Mouse (Mus musculus) liver, embryonic 11.5 days (tissue): ENCODE measurements around the gene Sptbn4. TPM values are rescaled to one million over a fixed set of nuclear protein-coding genes. Genes with fewer than 3 reads are reported as not detected.

Experiments
- polyA plus RNA-seq: library from polyadenylated mRNA; unstranded; fragments of >200 nt; fragmentation: Nextera tagmentation; extraction: Ambion mirVana; gene quantifications from 2 replicates; pipeline ENCODE4 v1.2.1, GENCODE M21; 2014

Sptbn4 gene
- polyA plus RNA-seq, 1 experiment from 2014 or later: 0.19 TPM

Other genes with a start within 250 kb of the Sptbn4 start
- gene Itpkc, start 219.0 kb downstream of the Sptbn4 start, polyA plus RNA-seq: 3.5 and 4.8 TPM in 2 replicates
- gene Coq8b, start 214.7 kb downstream of the Sptbn4 start, polyA plus RNA-seq: 16.6 and 18.7 TPM in 2 replicates
- 3.6 TPM in 2 replicates for gene Numbl, start 189.3 kb downstream of the Sptbn4 start, polyA plus RNA-seq
- 7.1 and 10.2 TPM in 2 replicates for gene Ltbp4, start 110.0 kb downstream of the Sptbn4 start, polyA plus RNA-seq
- gene Shkbp1, start 91.7 kb downstream of the Sptbn4 start, polyA plus RNA-seq: 46.8 and 49.6 TPM in 2 replicates
- gene Gm20479, start 90.3 kb downstream of the Sptbn4 start, polyA plus RNA-seq: 0.43 and 1.2 TPM in 2 replicates
- 581 and 583 TPM in 2 replicates for gene Blvrb, start 292 bp upstream of the Sptbn4 start, polyA plus RNA-seq
- gene Sertad3, start 26.1 kb upstream of the Sptbn4 start, polyA plus RNA-seq: 20.6 and 21.5 TPM in 2 replicates
- gene Sertad1, start 39.2 kb upstream of the Sptbn4 start, polyA plus RNA-seq: 23.0 and 24.3 TPM in 2 replicates
- gene Prx, start 51.6 kb upstream of the Sptbn4 start, polyA plus RNA-seq: 0.80 and 0.84 TPM in 2 replicates
- 0.33 and 0.40 TPM in 2 replicates for gene Hipk4, start 75.6 kb upstream of the Sptbn4 start, polyA plus RNA-seq
- gene Pld3, start 105.5 kb upstream of the Sptbn4 start, polyA plus RNA-seq: 39.3 and 44.4 TPM in 2 replicates
- 33.9 and 35.1 TPM in 2 replicates for gene 2310022A10Rik, start 105.5 kb upstream of the Sptbn4 start, polyA plus RNA-seq
- 68.4 and 70.1 TPM in 2 replicates for gene Akt2, start 143.9 kb upstream of the Sptbn4 start, polyA plus RNA-seq
- not detected in 2 replicates for gene Ttc9b, start 206.2 kb upstream of the Sptbn4 start, polyA plus RNA-seq
- 4.8 and 5.6 TPM in 2 replicates for gene Map3k10, start 226.9 kb upstream of the Sptbn4 start, polyA plus RNA-seq
- gene Zfp607b, start 241.7 kb upstream of the Sptbn4 start, polyA plus RNA-seq: 1.6 and 3.0 TPM in 2 replicates